Mouse (Mus musculus) thymus, adult 2 months (tissue): ENCODE results near the gene Tmprss4. TPM values are rescaled to one million over a fixed set of nuclear protein-coding genes. Genes with fewer than 3 reads are reported as not detected.

Experiments used
- DNase-seq: peaks from one replicate; pipeline ENCODE4 v3.0.0; 2021
- H3K27ac ChIP-seq: fragments of 200-500 bp; 2 replicates; pipeline ENCODE4 v1.5.1; 2012; ENCODE audit warnings: low read length, control low read depth; ENCODE audit not compliant: control insufficient read depth, insufficient read depth
- H3K27me3 ChIP-seq: fragments of 200-500 bp; 2 replicates; pipeline ENCODE4 v1.6.1; 2012; ENCODE audit warnings: mild to moderate bottlenecking, low read length, moderate library complexity, mixed read lengths; ENCODE audit not compliant: control insufficient read depth, insufficient read depth
- H3K36me3 ChIP-seq: fragments of 200-500 bp; 2 replicates; pipeline ENCODE4 v1.6.1; 2012; ENCODE audit warnings: mild to moderate bottlenecking, low read length, moderate library complexity; ENCODE audit not compliant: control insufficient read depth, insufficient read depth
- H3K4me1 ChIP-seq: fragments of 200-500 bp; replicated peaks from 2 replicates; pipeline ENCODE4 v1.6.1; 2012; ENCODE audit warnings: low read length; ENCODE audit not compliant: control insufficient read depth, insufficient read depth
- H3K4me3 ChIP-seq: fragments of 200-500 bp; 2 replicates; pipeline ENCODE4 v1.5.1; 2012; ENCODE audit warnings: mild to moderate bottlenecking, low read length, control low read depth, moderate library complexity; ENCODE audit not compliant: control insufficient read depth, insufficient read depth
- CTCF ChIP-seq: fragments of 200-500 bp; IDR thresholded peaks from 2 replicates; pipeline ENCODE4 v1.5.1; 2012; ENCODE audit warnings: mild to moderate bottlenecking, control low read depth, low read length, moderate library complexity, borderline replicate concordance; ENCODE audit not compliant: control insufficient read depth, poor library complexity, insufficient read depth; ENCODE audit errors: extremely low read depth
- POLR2A ChIP-seq: fragments of 200-500 bp; IDR thresholded peaks from 2 replicates; pipeline ENCODE4 v1.6.1; 2012; ENCODE audit warnings: mild to moderate bottlenecking, low read length, control low read depth, moderate library complexity; ENCODE audit not compliant: control insufficient read depth, poor library complexity, insufficient read depth; ENCODE audit errors: extremely low read depth
- WGBS: fragments of 180-500 bp; shearing (Covaris S2); methylation state at CpG from one replicate; pipeline ENCODE4 v1.1.7; 2018; 5-methylcytosine and 5-hydroxymethylcytosine counted together
- polyA plus RNA-seq: library from polyadenylated mRNA; depleted of rRNA; stranded (reverse); fragments of >200 nt; gene quantifications from 2 replicates; pipeline ENCODE4 v1.2.3, GENCODE M21; 2012

Gene Tmprss4
- polyA plus RNA-seq, 1 experiment: 16.1 TPM

GRCm38 (mm10) chr9:45245432-45245831 is 41.5 kb upstream of the Tmprss4 start:
- WGBS: 97% methylated on average over 1 of the region's 1 CpGs
- H3K27ac ChIP-seq: no peak overlapping the region
- H3K4me1 ChIP-seq: peaks cover 47% of the 10 kb centered on the region

GRCm38 (mm10) chr9:45241397-45241796 is 37.5 kb upstream of the Tmprss4 start:
- H3K4me1 ChIP-seq: peaks cover 21% of the 10 kb centered on the region
- H3K27ac ChIP-seq: no peak overlapping the region
- no peak overlapping the region for H3K4me3 ChIP-seq
- 25% methylated on average over 5 of the region's 5 CpGs for WGBS
- no peak for DNase-seq
- no peak for TF ChIP-seq POLR2A
- TF ChIP-seq CTCF: no peak
- no peaks in the 10 kb centered on the region for H3K27me3 ChIP-seq
- no peaks in the 10 kb centered on the region for H3K36me3 ChIP-seq

More at GRCm38 (mm10) chr9:45245432-45245831, 41.5 kb upstream of the Tmprss4 start:
- no peak for DNase-seq
- no peaks in the 10 kb centered on the region for H3K27me3 ChIP-seq
- TF ChIP-seq POLR2A: no peak
- no peak for TF ChIP-seq CTCF
- H3K4me3 ChIP-seq: no peak overlapping the region
- H3K36me3 ChIP-seq: no peaks in the 10 kb centered on the region

- no peak for DNase-seq
- H3K4me1 ChIP-seq: peaks cover 25% of the 10 kb centered on the region
- TF ChIP-seq CTCF (no peak), POLR2A (no peak)
- no peak overlapping the region for H3K4me3 ChIP-seq
- no peaks in the 10 kb centered on the region for H3K27me3 ChIP-seq
- WGBS: 68% methylated on average over 7 of the region's 7 CpGs
- no peaks in the 10 kb centered on the region for H3K36me3 ChIP-seq
- H3K27ac ChIP-seq: no peak overlapping the region
Observed at GRCm38 (mm10) chr9:45236744-45237143, 32.9 kb upstream of the Tmprss4 start.

GRCm38 (mm10) chr9:45235668-45236227 is 31.9 kb upstream of the Tmprss4 start:
- 22% methylated on average over 6 of the region's 6 CpGs for WGBS
- TF ChIP-seq POLR2A (no peak), CTCF (no peak)

GRCm38 (mm10) chr9:45229359-45229758 is 25.5 kb upstream of the Tmprss4 start:
- H3K27ac ChIP-seq: no peak overlapping the region
- H3K4me1 ChIP-seq: peaks cover 10% of the 10 kb centered on the region
- no peak overlapping the region for H3K4me3 ChIP-seq
- H3K36me3 ChIP-seq: no peaks in the 10 kb centered on the region
- WGBS: 64% methylated on average over 8 of the region's 8 CpGs
- H3K27me3 ChIP-seq: no peaks in the 10 kb centered on the region
- TF ChIP-seq CTCF: no peak
- TF ChIP-seq POLR2A: no peak
- DNase-seq: no peak

More at GRCm38 (mm10) chr9:45235668-45236227, 31.9 kb upstream of the Tmprss4 start:
- H3K4me1 ChIP-seq: peaks cover 18% of the 10 kb centered on the region
- no peak for DNase-seq
- H3K4me3 ChIP-seq: no peak overlapping the region
- H3K27ac ChIP-seq: peak overlapping the region; percentile 95
- H3K36me3 ChIP-seq: no peaks in the 10 kb centered on the region
- no peaks in the 10 kb centered on the region for H3K27me3 ChIP-seq

GRCm38 (mm10) chr9:45221567-45221966 is 17.7 kb upstream of the Tmprss4 start:
- Histone ChIP-seq H3K27me3 (no peaks in the 10 kb centered on the region), H3K4me3 (no peak overlapping the region), H3K4me1 (peaks cover 41% of the 10 kb centered on the region), H3K27ac (no peak overlapping the region), H3K36me3 (no peaks in the 10 kb centered on the region)
- TF ChIP-seq CTCF: no peak
- no peak for TF ChIP-seq POLR2A
- 9% methylated on average over 6 of the region's 6 CpGs for WGBS
- peak; percentile 93 for DNase-seq

- WGBS: 94% methylated on average over 3 of the region's 3 CpGs
- no peak overlapping the region for H3K4me3 ChIP-seq
- H3K36me3 ChIP-seq: no peaks in the 10 kb centered on the region
- no peak for TF ChIP-seq POLR2A
- TF ChIP-seq CTCF: no peak
- DNase-seq: no peak
- H3K27ac ChIP-seq: no peak overlapping the region
- H3K27me3 ChIP-seq: no peaks in the 10 kb centered on the region
- peaks cover 49% of the 10 kb centered on the region for H3K4me1 ChIP-seq
Observed at GRCm38 (mm10) chr9:45219644-45220043, 15.8 kb upstream of the Tmprss4 start.
